ENCODE assay signal across 12 mouse cellular contexts in genomic region chrX:75129474-75129873, GRCm38 (mm10). TPM values are rescaled to one million over a fixed set of nuclear protein-coding genes. Genes with fewer than 3 reads are reported as not detected.
DNase-seq lines count a peak whose midpoint lies in the region; ATAC-seq and TF ChIP-seq lines count a peak whose summit lies in the region.
"Had no signal": no experiment of that assay in that cellular context is flagged by ENCODE, and none has a peak within 500 bp of the region (broad histone marks: within the 10 kb centered on the region; RNA-seq: fewer than 3 reads in every experiment).

No protein-coding gene starts in this region.

- H3K9me3 ChIP-seq in embryonic facial prominence, embryonic 14.5 days (ENCODE audit: control insufficient read depth, low read length), result no peaks in the 10 kb centered on the region
- no peaks in the 10 kb centered on the region for H3K9me3 ChIP-seq in hindbrain, embryonic 11.5 days (ENCODE audit: control insufficient read depth, low read length)

- no peak overlapping the region for H3K9ac ChIP-seq in embryonic facial prominence, embryonic 14.5 days (ENCODE audit: low read depth, low read length)
- H3K9ac ChIP-seq in hindbrain, embryonic 11.5 days (ENCODE audit: low read depth, low read length), result no peak overlapping the region

- no peak for TF ChIP-seq POLR2A in kidney, adult 2 months (IDR thresholded peaks at IDR 0.05; ENCODE audit: low read depth, low read length)

- H3K4me3 ChIP-seq in kidney, adult 2 months (ENCODE audit: insufficient read depth, low read depth, low read length), result peak overlapping the region; percentile 33
- no peak overlapping the region for H3K4me3 ChIP-seq in embryonic facial prominence, embryonic 14.5 days (ENCODE audit: low read depth, low read length)
- H3K4me3 ChIP-seq in macrophage (ENCODE audit: inconsistent target), result peak overlapping the region; percentile 71
- H3K4me3 ChIP-seq in hindbrain, embryonic 11.5 days (ENCODE audit: low read depth, low read length), result no peak overlapping the region

- H3K79me2 ChIP-seq in macrophage (ENCODE audit: inconsistent target), result peaks cover 59% of the 10 kb centered on the region

- no peak for TF ChIP-seq CTCF in kidney, adult 2 months (conservative IDR thresholded peaks at IDR 0.05; ENCODE audit: insufficient read depth, insufficient read length, low read depth, low read length)

- no peaks in the 10 kb centered on the region for H3K27me3 ChIP-seq in kidney, adult 2 months (replicated peaks; ENCODE audit: control insufficient read depth, insufficient read depth, low read length)
- no peaks in the 10 kb centered on the region for H3K27me3 ChIP-seq in embryonic facial prominence, embryonic 14.5 days (replicated peaks; ENCODE audit: control insufficient read depth, insufficient read depth, low read length)
- no peaks in the 10 kb centered on the region for H3K27me3 ChIP-seq in hindbrain, embryonic 11.5 days (ENCODE audit: control insufficient read depth, insufficient read depth, low read length)

- WGBS in kidney, adult 2 months, result 55% methylated on average over 2 of the region's 2 CpGs
- WGBS in embryonic facial prominence, embryonic 14.5 days, result 72% methylated on average over 2 of the region's 2 CpGs
- WGBS in macrophage (ENCODE audit: missing documents), result 45% methylated on average over 2 of the region's 2 CpGs
- WGBS in hindbrain, embryonic 11.5 days, result 79% methylated on average over 2 of the region's 2 CpGs

- peak overlapping the region; percentile 54; the same call in 1 of the 2 replicates for H3K4me2 ChIP-seq in embryonic facial prominence, embryonic 14.5 days (ENCODE audit: low read depth, low read length)
- H3K4me2 ChIP-seq in hindbrain, embryonic 11.5 days (replicated peaks; ENCODE audit: low read depth, low read length), result no peak overlapping the region

- no peaks in the 10 kb centered on the region for H3K36me3 ChIP-seq in kidney, adult 2 months (ENCODE audit: control insufficient read depth, insufficient read depth, low read length)
- 0 out of 2 replicates have a peak, but pooled peaks cover 8% of the 10 kb centered on the region for H3K36me3 ChIP-seq in embryonic facial prominence, embryonic 14.5 days (ENCODE audit: control insufficient read depth, insufficient read depth, low read length)
- H3K36me3 ChIP-seq in macrophage (ENCODE audit: inconsistent target), result 0 out of 2 replicates have a peak, but pooled peaks cover 5% of the 10 kb centered on the region
- H3K36me3 ChIP-seq in hindbrain, embryonic 11.5 days (ENCODE audit: control insufficient read depth, insufficient read depth, low read length), result no peaks in the 10 kb centered on the region

- no peak for ATAC-seq in embryonic facial prominence, embryonic 14.5 days (ENCODE audit: low read depth)
- no peak for ATAC-seq in hindbrain, embryonic 11.5 days (ENCODE audit: low FRiP score)

- H3K4me1 ChIP-seq in kidney, adult 2 months (ENCODE audit: control insufficient read depth, insufficient read depth, low read length), result no peaks in the 10 kb centered on the region; the same call in 1 of the 2 replicates
- H3K4me1 ChIP-seq in embryonic facial prominence, embryonic 14.5 days (ENCODE audit: control insufficient read depth, insufficient read depth, low read length), result no peaks in the 10 kb centered on the region
- no peaks in the 10 kb centered on the region for H3K4me1 ChIP-seq in hindbrain, embryonic 11.5 days (replicated peaks; ENCODE audit: control insufficient read depth, insufficient read depth, low read length)

- DNase-seq in kidney, adult 2 months, result no peak
- no peak for DNase-seq in kidney, postnatal 10 days
- DNase-seq in MEL-GATA-1-ER (ENCODE audit: extremely low read depth, low read depth), result peak; percentile 81
- DNase-seq in embryonic facial prominence, embryonic 14.5 days (ENCODE audit: low spot score), result no peak
- DNase-seq in adrenal gland, postnatal 4 days (ENCODE audit: low spot score in 2 of 2), result no peak
- DNase-seq in thymus, postnatal 14 days, result no peak
- no peak for DNase-seq in hindbrain, embryonic 11.5 days (ENCODE audit: low spot score)
- DNase-seq: adrenal gland, postnatal 36 days; kidney, adult 8-10 months; left cerebral cortex, postnatal 4 days; right cerebral cortex, postnatal 4 days had no signal

- H3K27ac ChIP-seq in kidney, adult 2 months (ENCODE audit: insufficient read depth, low read depth, low read length), result peak overlapping the region; percentile 82
- H3K27ac ChIP-seq in embryonic facial prominence, embryonic 14.5 days (replicated peaks; ENCODE audit: low read depth, low read length), result no peak overlapping the region
- H3K27ac ChIP-seq in macrophage, result peak overlapping the region; percentile 91
- no peak overlapping the region for H3K27ac ChIP-seq in hindbrain, embryonic 11.5 days (ENCODE audit: low read depth, low read length)

RNA-seq across cellular contexts. Expression of gene Mpp1, which starts 1.3 kb away (rescaled TPM):
- polyA plus RNA-seq in kidney, adult 2 months (2012; rRNA removed), result 143 and 144 TPM in 2 replicates
- 48.0 and 53.6 TPM in 2 replicates for polyA plus RNA-seq in embryonic facial prominence, embryonic 14.5 days (2014; fragmentation: Nextera tagmentation; extraction: Ambion mirVana)
- 100 to 1,000 TPM; 178 to 543 (median 360) TPM for total RNA-seq in macrophage (2018; cell fraction: chromatin; rRNA removed)
- 100 to 1,000 TPM; 200 to 321 (median 267) TPM for total RNA-seq in macrophage (2018; cell fraction: cytosol; rRNA removed)
- total RNA-seq in macrophage (2018; cell fraction: nucleus; rRNA removed), result 100 to 1,000 TPM; 194 to 472 (median 304) TPM
- polyA plus RNA-seq in macrophage (2018), result 236 to 357 TPM (median 347 TPM) in 3 replicates
- 10 to 100 TPM; 49.0 to 51.1 TPM for total RNA-seq in adrenal gland, postnatal 4 days (2021)
- 25.0 and 28.0 TPM in 2 replicates for polyA plus RNA-seq in hindbrain, embryonic 11.5 days (2014; fragmentation: Nextera tagmentation; extraction: Ambion mirVana)

RNA-seq across cellular contexts. Expression of gene Dkc1, which starts 33.8 kb away (rescaled TPM):
- 8.2 and 10.8 TPM in 2 replicates for polyA plus RNA-seq in kidney, adult 2 months (2012; rRNA removed)
- 109 and 125 TPM in 2 replicates for polyA plus RNA-seq in embryonic facial prominence, embryonic 14.5 days (2014; fragmentation: Nextera tagmentation; extraction: Ambion mirVana)
- total RNA-seq in macrophage (2018; cell fraction: chromatin; rRNA removed), result 10 to 100 TPM in 12 of 26 experiments, 1 to 10 TPM in 14; 2.5 to 34.9 (median 8.7) TPM
- total RNA-seq in macrophage (2018; cell fraction: cytosol; rRNA removed), result 1 to 10 TPM; 2.6 to 9.2 (median 5.2) TPM
- 10 to 100 TPM in 4 of 26 experiments, 1 to 10 TPM in 22; 2.5 to 24.5 (median 5.0) TPM for total RNA-seq in macrophage (2018; cell fraction: nucleus; rRNA removed)
- 4.2 to 24.5 TPM (median 23.9 TPM) in 3 replicates for polyA plus RNA-seq in macrophage (2018)
- 10 to 100 TPM; 60.3 to 63.9 TPM for total RNA-seq in adrenal gland, postnatal 4 days (2021)
- 117 and 123 TPM in 2 replicates for polyA plus RNA-seq in hindbrain, embryonic 11.5 days (2014; fragmentation: Nextera tagmentation; extraction: Ambion mirVana)

RNA-seq across cellular contexts. Expression of gene Smim9, which starts 34.1 kb away (rescaled TPM):
- not detected in 2 replicates for polyA plus RNA-seq in kidney, adult 2 months (2012; rRNA removed)
- polyA plus RNA-seq in embryonic facial prominence, embryonic 14.5 days (2014; fragmentation: Nextera tagmentation; extraction: Ambion mirVana), result not detected in 2 replicates
- total RNA-seq in macrophage (2018; cell fraction: chromatin; rRNA removed), result not detected
- total RNA-seq in macrophage (2018; cell fraction: cytosol; rRNA removed), result not detected
- not detected for total RNA-seq in macrophage (2018; cell fraction: nucleus; rRNA removed)
- not detected in 3 replicates for polyA plus RNA-seq in macrophage (2018)
- total RNA-seq in adrenal gland, postnatal 4 days (2021), result under 1 TPM in 1 of 2 experiments, not detected in 1; 0.70 TPM
- not detected in 2 replicates for polyA plus RNA-seq in hindbrain, embryonic 11.5 days (2014; fragmentation: Nextera tagmentation; extraction: Ambion mirVana)
- total RNA-seq: adrenal gland, postnatal 36 days; left cerebral cortex, postnatal 4 days had no signal

RNA-seq across cellular contexts. Expression of gene Gab3, which starts 44.2 kb away (rescaled TPM):
- polyA plus RNA-seq in kidney, adult 2 months (2012; rRNA removed), result 0.43 and 0.66 TPM in 2 replicates
- polyA plus RNA-seq in embryonic facial prominence, embryonic 14.5 days (2014; fragmentation: Nextera tagmentation; extraction: Ambion mirVana), result 1.7 and 2.3 TPM in 2 replicates
- total RNA-seq in macrophage (2018; cell fraction: chromatin; rRNA removed), result 100 to 1,000 TPM in 1 of 26 experiments, 10 to 100 TPM in 18, 1 to 10 TPM in 7; 2.1 to 136 (median 34.4) TPM
- total RNA-seq in macrophage (2018; cell fraction: cytosol; rRNA removed), result 10 to 100 TPM in 22 of 26 experiments, 1 to 10 TPM in 4; 5.4 to 33.8 (median 14.5) TPM
- 100 to 1,000 TPM in 2 of 26 experiments, 10 to 100 TPM in 19, 1 to 10 TPM in 5; 3.3 to 113 (median 22.9) TPM for total RNA-seq in macrophage (2018; cell fraction: nucleus; rRNA removed)
- polyA plus RNA-seq in macrophage (2018), result 17.9 to 34.9 TPM (median 19.3 TPM) in 3 replicates
- total RNA-seq in adrenal gland, postnatal 4 days (2021), result 1 to 10 TPM; 2.5 to 3.0 TPM
- 0.81 and 1.5 TPM in 2 replicates for polyA plus RNA-seq in hindbrain, embryonic 11.5 days (2014; fragmentation: Nextera tagmentation; extraction: Ambion mirVana)

Comparison
In these comparisons a context has a peak if more than half of its experiments do, and no peak if none do; other contexts are left out.
1. H3K27ac ChIP-seq: peak in kidney, adult 2 months (single experiment) and macrophage (single experiment); none in embryonic facial prominence, embryonic 14.5 days (single experiment) and hindbrain, embryonic 11.5 days (single experiment).
2. H3K4me3 ChIP-seq: peak in kidney, adult 2 months (single experiment) and macrophage (single experiment); none in embryonic facial prominence, embryonic 14.5 days (single experiment) and hindbrain, embryonic 11.5 days (single experiment).